Mouse (Mus musculus): ENCODE data around the gene Vmn2r109.
"Not testable (repeated sequence)": the region's sequence is repeated elsewhere in the genome, so short reads cannot be mapped to it uniquely, and the experiment has no call there.

Gene Vmn2r109

DNA sequence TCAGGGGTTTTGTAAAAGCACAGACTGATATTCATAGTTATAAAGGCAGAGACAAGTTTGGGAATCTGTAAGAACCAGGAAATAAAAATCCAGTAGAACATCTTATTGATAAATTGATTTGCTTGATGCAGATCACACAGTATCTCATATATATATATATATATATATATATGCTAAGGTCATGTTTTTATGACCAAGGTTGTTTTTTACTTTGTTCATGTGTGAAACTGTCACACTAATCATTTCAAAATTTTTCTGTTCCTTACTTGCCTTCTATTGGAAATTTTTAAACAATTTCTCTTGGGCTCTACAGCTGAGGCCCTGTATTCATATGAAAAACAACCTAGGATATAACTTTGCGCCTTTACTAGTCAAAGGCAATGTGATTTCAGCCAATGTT is at the start of gene Vmn2r109:
Vmn2r109 (minus strand) TSS at position 101 of the 400 bp plus-strand sequence.
- DNase-seq (ENCODE audit: low read depth, low spot score): no peak

DNA sequence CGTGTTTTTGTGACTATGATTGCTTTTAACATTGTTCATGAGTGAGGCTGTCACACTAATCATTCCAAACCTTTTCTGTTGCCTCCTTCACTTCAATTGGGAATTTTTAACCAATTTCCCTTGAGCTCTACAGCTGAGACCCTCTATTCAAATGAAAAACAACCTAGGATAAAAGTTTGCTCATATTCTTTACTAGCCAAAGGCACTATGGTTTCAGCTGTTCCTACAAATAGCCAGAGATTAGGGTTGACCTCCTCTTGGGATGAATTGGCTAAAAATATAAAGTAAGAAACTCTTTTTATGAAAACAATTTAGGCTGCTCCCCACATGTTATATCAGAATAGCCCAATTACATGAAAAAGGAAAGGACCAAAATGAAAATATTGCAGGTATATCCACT is 31.8 kb upstream of the Vmn2r109 start, which contains the start of gene Vmn2r110:
Vmn2r110 (minus strand) TSS at position 101 of the 400 bp plus-strand sequence.
- DNase-seq (ENCODE audit: low read depth, low spot score): no peak

DNA sequence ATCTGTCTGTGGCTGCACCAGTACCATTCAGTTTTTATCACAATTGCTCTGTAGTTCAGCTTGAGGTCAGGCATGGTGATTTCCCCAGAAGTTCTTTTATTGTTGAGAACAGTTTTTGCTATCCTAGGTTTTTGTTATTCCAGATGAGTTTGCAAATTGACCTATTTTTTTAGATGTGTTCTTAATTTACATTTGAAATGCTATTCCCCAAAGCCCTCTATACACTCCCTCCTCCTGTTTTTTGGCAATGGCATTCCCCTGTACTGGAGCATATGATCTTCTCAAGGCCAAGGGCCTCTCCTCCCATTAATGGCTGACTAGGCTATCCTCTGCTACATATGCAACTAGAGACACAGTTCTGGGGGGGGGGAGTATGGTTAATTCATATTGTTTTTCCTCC is 56.3 kb downstream of the Vmn2r109 start:
- DNase-seq (ENCODE audit: low read depth, low spot score): not testable (repeated sequence)

DNA sequence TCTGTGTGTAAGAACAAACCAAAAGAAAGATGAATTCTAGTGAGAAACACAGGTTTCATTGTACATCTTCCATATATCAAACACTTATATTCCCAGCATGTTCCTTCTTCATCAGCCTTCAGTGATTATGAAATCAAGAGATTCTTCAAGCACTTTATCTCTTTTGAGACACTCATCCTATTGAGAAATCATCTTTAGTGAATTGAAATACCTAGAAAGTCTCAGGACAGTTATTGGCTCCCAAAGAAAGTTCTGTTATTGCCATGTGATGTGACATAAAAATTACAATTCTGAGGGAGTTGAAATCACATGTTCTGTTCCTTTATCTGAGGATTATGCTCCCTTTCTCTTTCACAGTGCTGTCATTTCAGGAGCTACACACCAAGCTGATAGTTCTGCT is 66.7 kb downstream of the Vmn2r109 start, which contains the start of gene Vmn1r225:
Vmn1r225 (plus strand) TSS at position 301 of the 400 bp plus-strand sequence.
- DNase-seq (ENCODE audit: low read depth, low spot score): no peak
